Mouse (Mus musculus) retina, adult 2 months (tissue): ENCODE results near the gene Vangl2.
"Not testable (repeated sequence)": the region's sequence is repeated elsewhere in the genome, so short reads cannot be mapped to it uniquely, and the experiment has no call there.

Experiments
- DNase-seq: peaks from one replicate; pipeline ENCODE4 v3.0.0-alpha.2; 2012; ENCODE audit warnings: low read depth, low spot score

Vangl2 gene

GRCm38 (mm10) chr1:172001665-172002064, 26.6 kb downstream of the Vangl2 start:
- no peak for DNase-seq

GRCm38 (mm10) chr1:172000641-172001040, 27.6 kb downstream of the Vangl2 start:
- DNase-seq = no peak

DNA sequence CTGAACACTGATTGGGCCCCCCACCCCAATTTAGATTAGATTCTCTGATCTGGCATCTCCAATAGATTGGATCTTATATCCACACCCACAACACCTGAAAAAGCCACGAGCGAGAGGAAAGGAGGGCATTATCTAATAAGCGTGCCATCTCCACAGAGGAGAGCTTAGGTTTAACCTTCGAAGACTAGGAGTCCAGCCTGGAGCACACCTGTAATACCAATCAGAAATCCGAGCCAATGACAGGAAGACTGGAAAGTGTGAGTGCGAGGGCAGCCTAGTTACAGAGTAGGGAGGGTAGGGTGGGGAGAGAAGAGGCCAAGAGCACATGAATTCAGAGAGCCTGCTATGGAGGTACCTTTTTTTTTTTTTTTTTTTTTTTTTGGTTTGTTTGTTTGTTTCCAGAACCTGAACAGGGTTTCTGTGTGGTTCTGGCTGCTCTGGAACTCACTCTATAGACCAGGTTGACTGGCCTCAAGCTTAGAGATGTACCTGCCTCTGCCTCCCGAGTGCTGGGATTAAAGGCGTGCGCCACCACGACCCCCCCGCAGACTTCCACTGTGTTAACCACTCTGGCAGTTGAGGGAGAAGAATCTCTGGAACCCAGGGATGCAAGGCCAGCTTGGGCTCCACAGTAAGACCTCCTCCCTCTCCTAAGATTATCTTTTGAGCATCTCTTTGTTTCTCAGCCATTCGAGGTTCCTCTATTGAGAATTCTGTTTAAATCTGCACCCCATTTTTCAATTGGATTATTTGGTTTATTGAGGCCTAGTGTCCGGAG, 29.2 kb downstream of the Vangl2 start:
- no peak for DNase-seq

DNA sequence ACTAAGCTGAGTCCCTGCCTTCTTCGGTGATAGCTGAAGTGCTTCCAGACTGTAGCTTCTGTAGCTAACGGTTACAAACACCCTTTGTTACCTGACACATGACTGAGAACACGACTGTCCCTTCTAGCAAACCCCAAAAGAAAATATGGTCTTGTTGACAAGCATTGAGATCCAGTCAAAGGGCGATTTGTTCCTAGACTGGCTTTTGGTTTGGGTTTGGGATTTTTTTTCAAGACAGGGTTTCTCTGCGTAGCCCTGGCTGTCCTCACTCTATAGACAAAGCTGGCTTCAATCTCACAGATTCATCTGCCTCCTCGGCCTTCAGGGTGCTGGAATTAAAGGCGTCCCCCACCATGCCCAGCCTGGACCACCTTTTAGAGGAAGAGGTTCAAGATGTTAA, 31.5 kb downstream of the Vangl2 start:
- no peak for DNase-seq

DNA sequence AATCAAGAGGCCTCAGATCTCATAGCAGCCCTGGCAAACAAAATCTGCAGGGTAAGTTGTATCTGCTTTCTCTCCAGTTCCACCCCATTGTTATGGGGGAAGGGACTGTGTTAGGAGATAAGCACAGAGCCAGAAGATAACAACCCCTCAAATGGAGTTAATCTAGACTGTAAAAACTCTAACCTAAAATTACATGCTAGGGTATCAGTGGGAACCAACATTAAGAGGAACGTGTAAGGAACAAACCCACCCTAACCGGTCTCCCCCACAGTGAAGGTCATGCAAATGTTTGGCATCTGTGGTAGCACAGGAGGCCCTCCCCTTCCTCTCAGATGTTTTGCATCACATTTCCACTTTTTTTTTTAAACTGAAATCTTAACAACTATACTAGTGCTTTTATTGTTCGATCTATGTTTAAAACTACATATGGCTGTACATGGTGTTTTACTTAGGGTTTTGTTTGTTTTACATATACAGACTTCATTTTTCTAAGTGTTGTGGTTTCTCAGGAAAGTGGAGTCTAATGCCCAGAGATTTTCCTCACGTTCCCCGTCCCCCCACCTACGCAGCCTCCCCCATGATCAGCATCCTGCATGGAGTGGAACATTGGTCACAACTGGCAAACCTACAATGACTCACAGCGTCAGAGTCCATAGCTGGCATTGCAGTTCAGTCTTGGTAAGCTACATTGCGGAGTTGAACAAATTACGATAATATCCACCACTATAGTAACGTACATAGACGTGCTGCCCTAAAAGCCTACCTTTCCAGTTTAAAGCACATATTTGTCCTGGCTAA, 33.1 kb downstream of the Vangl2 start:
- DNase-seq = no peak

- DNase-seq = no peak
Measured at GRCm38 (mm10) chr1:171994501-171994900, 33.7 kb downstream of the Vangl2 start.

GRCm38 (mm10) chr1:171992901-171993530, 35.2 kb downstream of the Vangl2 start:
- DNase-seq = no peak

DNA sequence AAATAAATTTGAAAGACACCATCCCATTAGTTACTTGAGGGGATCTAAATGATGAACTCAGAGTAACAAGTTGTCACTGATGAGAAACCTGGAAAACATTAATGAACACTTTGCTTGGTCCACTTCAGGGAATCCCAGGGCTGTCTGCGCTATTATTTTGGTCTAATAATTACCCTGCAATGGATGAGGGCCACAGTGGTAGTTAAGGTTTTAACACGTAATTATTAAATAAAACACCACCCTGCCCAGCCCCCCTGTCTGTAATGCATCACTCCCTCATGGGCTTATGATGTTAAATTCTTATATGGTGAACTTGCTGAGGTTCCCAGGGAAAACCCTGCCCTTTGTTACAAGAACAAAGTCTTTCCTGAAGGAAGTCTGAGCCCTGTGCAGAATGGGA, 36.4 kb downstream of the Vangl2 start:
- DNase-seq = no peak

DNA sequence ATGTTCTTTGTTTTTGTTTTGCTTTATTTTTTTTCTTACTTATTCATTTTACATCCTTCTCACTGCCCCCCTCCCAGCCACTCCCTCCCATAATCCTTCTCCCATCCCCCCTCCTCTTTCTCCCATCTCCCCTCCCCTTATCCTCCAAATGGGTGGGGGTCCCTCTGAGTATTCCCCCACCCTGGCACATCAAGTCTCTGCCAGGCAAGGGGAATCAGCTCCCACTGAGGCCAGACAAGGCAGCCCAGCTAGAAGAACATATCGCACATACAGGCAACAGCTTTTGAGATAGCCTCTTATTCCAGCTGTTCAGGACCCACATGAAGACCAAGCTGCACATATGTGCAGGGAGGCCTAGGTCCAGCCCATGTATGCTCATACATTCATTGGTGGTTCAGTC, 44.1 kb downstream of the Vangl2 start:
- no peak for DNase-seq

- no peak for DNase-seq
Measured at GRCm38 (mm10) chr1:171983372-171984001, 44.8 kb downstream of the Vangl2 start.

GRCm38 (mm10) chr1:171982740-171983139, 45.5 kb downstream of the Vangl2 start:
- no peak for DNase-seq

DNA sequence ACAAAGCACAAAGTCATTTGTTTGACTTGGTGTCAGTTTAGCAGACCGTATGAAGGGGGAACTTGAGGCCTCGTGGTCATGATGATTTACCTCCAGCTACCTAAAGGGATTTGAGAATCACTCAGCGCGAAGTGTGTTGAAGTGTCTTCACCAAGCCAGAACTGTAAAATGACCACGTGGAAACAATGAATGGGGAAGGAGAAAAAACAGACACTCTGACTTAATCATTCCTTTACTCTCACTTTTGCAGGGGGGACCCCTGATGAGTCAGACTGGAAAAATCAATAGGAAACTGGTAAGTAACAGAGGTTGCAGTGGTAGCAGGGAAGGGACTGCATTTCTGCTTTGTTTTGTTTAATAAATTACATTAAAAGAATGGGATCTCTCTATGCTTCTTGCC, 46.1 kb downstream of the Vangl2 start:
- no peak for DNase-seq

GRCm38 (mm10) chr1:171979969-171980730, 48.1 kb downstream of the Vangl2 start:
- no peak for DNase-seq

DNA sequence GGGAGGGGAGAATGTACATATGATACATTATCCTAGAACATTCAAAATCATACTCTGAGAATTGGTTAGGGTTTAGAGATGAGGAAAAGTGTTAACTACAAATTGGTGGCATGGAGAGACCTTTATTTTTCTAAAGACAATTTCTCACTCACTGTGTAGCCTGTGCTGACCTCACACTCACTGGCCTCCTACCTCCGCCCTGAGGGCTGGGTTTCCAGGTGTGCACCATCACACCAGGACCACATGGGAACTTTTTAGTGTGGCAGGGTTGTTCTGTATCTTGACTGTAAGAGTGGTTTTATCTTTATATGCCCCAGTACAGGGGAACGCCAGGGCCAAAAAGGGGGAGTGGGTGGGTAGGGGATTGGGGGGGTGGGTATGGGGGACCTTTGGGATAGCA, 50.4 kb downstream of the Vangl2 start:
- no peak for DNase-seq

DNA sequence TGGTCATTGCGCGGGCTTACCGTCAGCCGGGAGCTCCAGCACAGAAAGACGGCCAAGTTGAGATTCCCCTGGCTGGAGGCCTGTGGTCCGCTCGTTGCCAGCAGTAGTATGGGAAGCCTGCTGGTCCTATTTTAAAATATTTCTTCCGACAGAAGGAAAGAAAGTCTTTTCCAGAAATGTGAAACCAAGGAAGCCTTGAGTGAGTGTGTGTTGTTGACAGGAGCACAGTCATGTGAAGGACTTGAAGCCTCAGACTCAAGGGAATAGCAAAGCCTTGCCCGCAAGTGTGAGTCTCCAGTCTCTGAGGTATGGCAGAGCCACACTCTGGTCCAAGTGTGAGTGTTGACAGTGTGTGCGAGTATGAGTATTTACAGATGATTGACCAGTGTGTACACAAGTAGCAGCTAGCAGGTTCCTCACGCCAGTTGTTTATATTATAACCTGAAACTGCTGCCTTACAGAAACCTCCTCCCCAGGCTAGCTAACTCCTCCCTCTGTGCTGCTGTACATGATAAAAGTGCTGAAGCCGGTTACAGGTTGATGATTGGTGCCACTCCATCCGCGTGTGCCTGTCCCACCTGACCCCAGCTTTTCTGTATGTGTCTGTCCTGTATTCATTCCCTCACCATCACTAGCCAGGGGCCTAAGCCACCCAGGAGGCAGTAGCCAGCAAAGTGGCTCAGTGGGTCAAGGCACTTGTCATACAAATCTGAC, 51.3 kb downstream of the Vangl2 start:
- DNase-seq = no peak

DNA sequence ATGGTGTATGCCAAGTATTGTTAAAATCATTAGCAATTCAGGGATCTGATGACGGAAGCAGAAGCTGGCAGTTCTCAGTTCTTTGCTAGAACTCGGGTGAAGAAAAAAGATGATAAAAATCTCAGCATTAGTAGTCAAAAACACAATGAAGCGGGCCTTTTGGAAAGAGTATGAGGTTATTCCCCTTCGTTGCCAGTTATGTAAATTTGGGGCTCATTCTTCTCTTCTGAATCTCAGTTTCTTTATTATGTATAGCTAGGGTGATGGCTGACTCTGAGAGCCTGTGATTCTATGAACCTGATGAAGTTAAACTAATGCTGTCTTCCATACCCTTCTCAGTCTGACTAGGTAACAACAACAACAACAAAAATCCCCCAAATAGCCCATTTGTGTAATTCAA, 52.4 kb downstream of the Vangl2 start:
- no peak for DNase-seq

DNA sequence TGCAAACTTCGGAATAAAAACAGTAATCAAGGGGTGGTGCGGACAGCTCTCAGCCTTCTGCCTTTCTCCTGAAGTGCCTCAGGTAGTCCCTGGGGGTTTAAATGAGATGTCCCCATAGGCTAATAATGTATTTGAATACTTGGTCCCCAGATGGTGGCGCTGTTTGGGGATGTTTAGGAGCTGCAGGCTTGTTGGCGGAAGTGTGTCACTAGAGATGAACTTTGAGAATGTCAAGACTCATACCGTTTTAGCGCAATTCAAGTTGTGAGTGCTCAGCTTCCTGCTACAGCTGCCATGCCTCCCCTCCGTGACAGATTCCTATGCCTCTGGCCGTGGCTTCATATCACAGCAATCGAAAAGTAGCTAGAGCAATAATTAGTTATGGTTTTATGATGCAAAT, 52.9 kb downstream of the Vangl2 start:
- DNase-seq = no peak

- DNase-seq = not testable (repeated sequence)
Measured at GRCm38 (mm10) chr1:171974361-171974760, 53.9 kb downstream of the Vangl2 start.

- DNase-seq = no peak
Measured at GRCm38 (mm10) chr1:171970854-171971586, 57.2 kb downstream of the Vangl2 start.

- DNase-seq = no peak
Measured at GRCm38 (mm10) chr1:171969221-171969620, 59.0 kb downstream of the Vangl2 start.
